Mouse (Mus musculus): ENCODE results near the gene Ncstn. TPM values are rescaled to one million over a fixed set of nuclear protein-coding genes. Genes with fewer than 3 reads are reported as not detected.

Ncstn gene
- polyA plus RNA-seq, 1 experiment from 2014 or later: 86.8 TPM

DNA sequence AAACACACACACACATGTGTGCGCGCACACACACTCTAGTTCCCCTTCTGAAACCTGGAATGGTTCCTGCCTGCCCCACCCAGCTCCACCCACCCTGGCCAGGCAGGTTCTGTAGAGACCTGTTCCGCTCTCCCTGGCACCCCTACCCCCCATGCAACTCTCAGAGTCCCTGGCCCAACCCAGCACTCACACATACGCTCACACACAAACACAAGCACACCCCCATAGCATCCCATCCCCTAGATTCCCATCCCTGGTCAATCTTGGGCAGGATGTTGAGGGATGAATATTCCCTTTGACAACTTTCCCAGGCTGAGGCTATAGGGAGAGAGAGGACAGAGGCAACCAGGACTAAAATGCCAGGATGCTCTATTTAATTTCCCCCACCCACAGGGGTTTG is 63.3 kb downstream of the Ncstn start:
- Histone ChIP-seq H3K27me3 (ENCODE audit: control insufficient read depth, insufficient read depth, low read length) (no peaks in the 10 kb centered on the region), H3K9me3 (ENCODE audit: control insufficient read depth, low read length) (no peaks in the 10 kb centered on the region), H3K4me2 (ENCODE audit: low read depth, severe bottlenecking) (no peak overlapping the region), H3K27ac (replicated peaks; ENCODE audit: low read depth, low read length) (no peak overlapping the region), H3K9ac (ENCODE audit: low read length) (no peak overlapping the region), H3K4me1 (ENCODE audit: control insufficient read depth, insufficient read depth, low read length) (peaks cover 26% of the 10 kb centered on the region), H3K36me3 (ENCODE audit: control insufficient read depth, insufficient read depth, low read length) (peaks cover 2% of the 10 kb centered on the region; the same call in 1 of the 2 replicates), H3K4me3 (ENCODE audit: low read depth, low read length) (no peak overlapping the region)
- DNase-seq (ENCODE audit: low spot score): no peak
- 86% methylated on average over 4 of the region's 4 CpGs for WGBS
- no peak for ATAC-seq (ENCODE audit: insufficient number of reproducible peaks, low FRiP score, low TSS enrichment, low read depth)

DNA sequence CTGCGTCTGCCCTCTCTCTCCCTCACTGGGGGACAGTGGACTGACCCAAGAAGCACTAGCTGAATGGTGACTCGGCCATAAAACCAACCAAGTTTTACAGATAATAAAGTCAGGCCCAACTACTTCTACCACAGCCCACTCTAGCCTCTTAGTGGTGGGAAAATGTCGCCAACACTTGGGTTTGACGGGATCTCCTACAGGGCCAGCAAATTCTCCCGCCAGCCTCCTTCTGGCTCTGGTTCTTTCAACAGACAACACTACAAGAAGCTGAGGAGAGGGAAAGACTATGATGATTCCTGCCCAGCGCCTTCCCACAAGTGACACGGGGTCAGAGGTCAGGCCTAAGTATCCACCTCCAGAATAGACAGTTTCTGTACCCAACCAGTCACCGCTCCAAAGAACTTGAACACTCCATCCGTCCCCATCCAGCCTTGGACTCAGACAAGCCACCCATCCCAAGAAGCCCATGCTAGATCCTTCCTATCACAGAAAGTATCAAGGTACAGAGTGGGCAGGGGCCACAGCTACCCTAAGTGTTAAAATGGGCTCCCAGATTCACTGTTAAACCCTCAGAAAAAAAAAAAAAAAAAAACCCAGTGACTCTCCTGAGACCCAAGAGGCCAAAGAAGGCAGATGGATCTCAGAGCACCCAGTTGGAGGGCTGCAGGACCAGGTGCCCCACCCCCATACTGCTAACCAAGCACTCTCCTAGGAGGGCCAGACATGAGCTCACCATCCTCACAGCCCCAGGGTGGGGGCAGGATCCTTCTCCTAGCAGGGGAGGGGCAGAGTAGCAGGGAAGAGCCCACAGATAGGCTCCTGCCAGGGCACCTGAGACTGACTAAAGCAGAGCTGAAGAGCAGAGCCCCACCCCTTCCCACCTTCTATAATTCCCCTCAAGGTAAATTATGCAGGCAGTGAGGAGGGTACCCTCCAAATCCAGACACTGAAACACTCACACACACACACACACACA is 64.0 kb downstream of the Ncstn start:
- no peak overlapping the region for H3K9ac ChIP-seq (ENCODE audit: low read length)
- no peak overlapping the region for H3K4me2 ChIP-seq (ENCODE audit: low read depth, severe bottlenecking)
- no peak for ATAC-seq (ENCODE audit: insufficient number of reproducible peaks, low FRiP score, low TSS enrichment, low read depth)
- no peak overlapping the region for H3K27ac ChIP-seq (replicated peaks; ENCODE audit: low read depth, low read length)
- 87% methylated on average over 9 of the region's 9 CpGs for WGBS
- H3K4me3 ChIP-seq (ENCODE audit: low read depth, low read length): no peak overlapping the region
- H3K9me3 ChIP-seq (ENCODE audit: control insufficient read depth, low read length): no peaks in the 10 kb centered on the region
- H3K4me1 ChIP-seq (ENCODE audit: control insufficient read depth, insufficient read depth, low read length): peaks cover 23% of the 10 kb centered on the region
- H3K36me3 ChIP-seq (ENCODE audit: control insufficient read depth, insufficient read depth, low read length): peaks cover 2% of the 10 kb centered on the region; the same call in 1 of the 2 replicates
- DNase-seq (ENCODE audit: low spot score): no peak
- H3K27me3 ChIP-seq (ENCODE audit: control insufficient read depth, insufficient read depth, low read length): no peaks in the 10 kb centered on the region

DNA sequence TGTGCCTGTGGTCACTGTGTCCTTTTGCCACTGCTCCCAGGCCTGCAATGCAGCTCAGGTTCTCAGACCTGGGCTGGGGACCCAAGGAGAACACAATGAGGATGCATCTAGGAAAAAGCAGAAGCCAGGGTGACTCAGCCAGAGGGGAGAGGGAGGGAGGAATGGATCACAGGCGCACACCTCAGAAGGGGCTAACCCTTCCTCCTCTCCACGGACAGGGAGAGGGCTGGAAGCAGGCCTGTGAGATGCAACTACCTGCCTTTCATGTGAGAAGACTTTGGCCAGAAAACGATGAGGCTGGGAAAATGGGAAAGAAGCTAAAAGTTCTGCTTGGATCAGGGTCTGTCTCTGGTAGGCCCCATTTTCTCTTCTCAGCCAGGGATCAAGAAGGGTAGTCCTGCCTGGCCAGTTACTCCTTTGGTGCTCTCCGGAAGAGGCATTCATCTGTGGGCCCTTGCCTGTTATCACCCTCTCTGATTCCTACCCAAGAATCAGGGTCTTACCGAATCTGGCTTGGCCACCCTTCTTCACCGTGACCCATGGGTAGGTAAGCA is 65.0 kb downstream of the Ncstn start:
- 80% methylated on average over 6 of the region's 6 CpGs for WGBS
- peaks cover 23% of the 10 kb centered on the region for H3K4me1 ChIP-seq (ENCODE audit: control insufficient read depth, insufficient read depth, low read length)
- peak; percentile 6; the same call in 1 of the 2 replicates for ATAC-seq (ENCODE audit: insufficient number of reproducible peaks, low FRiP score, low TSS enrichment, low read depth)
- H3K27me3 ChIP-seq (ENCODE audit: control insufficient read depth, insufficient read depth, low read length): no peaks in the 10 kb centered on the region
- H3K4me3 ChIP-seq (ENCODE audit: low read depth, low read length): no peak overlapping the region
- peaks cover 4% of the 10 kb centered on the region; the same call in 1 of the 2 replicates for H3K36me3 ChIP-seq (ENCODE audit: control insufficient read depth, insufficient read depth, low read length)
- no peak for DNase-seq (ENCODE audit: low spot score)
- H3K9me3 ChIP-seq (ENCODE audit: control insufficient read depth, low read length): no peaks in the 10 kb centered on the region
- 0 out of 2 replicates have a peak overlapping the region, but pooled peaks have one; percentile 30 for H3K9ac ChIP-seq (ENCODE audit: low read length)
- no peak overlapping the region; the same call in 1 of the 2 replicates for H3K27ac ChIP-seq (replicated peaks; ENCODE audit: low read depth, low read length)
- H3K4me2 ChIP-seq (ENCODE audit: low read depth, severe bottlenecking): no peak overlapping the region; the same call in 1 of the 2 replicates

DNA sequence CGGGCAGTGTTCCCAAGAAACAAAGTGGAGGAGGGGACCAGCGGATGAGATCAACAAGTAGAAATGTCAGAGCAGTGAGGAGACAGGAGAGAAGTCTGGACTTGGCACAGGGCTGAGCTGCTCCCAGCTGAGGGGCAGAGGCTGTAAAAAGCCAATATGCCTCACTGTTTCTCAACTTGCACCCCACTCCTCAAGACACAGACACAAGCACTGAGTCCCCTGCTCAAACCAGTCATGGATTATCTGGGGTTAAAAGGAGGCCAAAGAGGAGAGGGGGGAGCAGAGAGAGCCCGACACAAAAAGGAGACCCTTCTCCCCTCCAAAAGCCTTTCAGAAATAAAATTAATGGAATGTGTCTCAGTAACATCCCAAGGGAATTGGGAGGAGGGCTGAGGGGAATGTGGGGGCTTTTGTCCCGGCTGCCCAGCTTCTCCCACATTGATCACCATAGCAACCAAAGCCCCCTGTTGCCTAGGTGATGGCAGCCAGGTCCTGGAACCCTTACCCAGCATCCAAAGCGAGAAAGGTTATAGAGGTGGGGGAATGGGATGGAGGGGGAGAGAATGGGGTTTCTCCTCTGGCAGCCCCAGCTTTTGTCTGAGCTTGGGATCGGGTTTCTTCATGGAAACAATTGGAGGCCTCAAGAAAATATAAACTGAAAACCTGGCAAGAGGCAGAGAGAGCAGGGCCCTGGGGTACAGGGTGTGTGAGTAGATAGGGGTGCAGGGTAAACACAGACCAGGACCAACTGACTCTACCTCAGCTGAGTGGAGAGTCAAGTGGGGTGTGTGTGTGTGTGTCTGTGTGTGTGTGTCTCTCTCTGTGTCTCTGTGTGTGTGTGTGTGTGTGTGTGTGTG is 65.7 kb downstream of the Ncstn start:
- H3K9ac ChIP-seq (ENCODE audit: low read length): no peak overlapping the region
- peaks cover 7% of the 10 kb centered on the region; the same call in 1 of the 2 replicates for H3K36me3 ChIP-seq (ENCODE audit: control insufficient read depth, insufficient read depth, low read length)
- 46% methylated on average over 6 of the region's 6 CpGs for WGBS
- H3K4me3 ChIP-seq (ENCODE audit: low read depth, low read length): no peak overlapping the region
- ATAC-seq (ENCODE audit: insufficient number of reproducible peaks, low FRiP score, low TSS enrichment, low read depth): peak; percentile 70
- H3K27me3 ChIP-seq (ENCODE audit: control insufficient read depth, insufficient read depth, low read length): no peaks in the 10 kb centered on the region
- no peak overlapping the region; the same call in 1 of the 2 replicates for H3K27ac ChIP-seq (replicated peaks; ENCODE audit: low read depth, low read length)
- H3K4me1 ChIP-seq (ENCODE audit: control insufficient read depth, insufficient read depth, low read length): peaks cover 23% of the 10 kb centered on the region
- H3K4me2 ChIP-seq (ENCODE audit: low read depth, severe bottlenecking): peak overlapping the region; percentile 22; the same call in 1 of the 2 replicates
- H3K9me3 ChIP-seq (ENCODE audit: control insufficient read depth, low read length): no peaks in the 10 kb centered on the region
- peak; percentile 67 for DNase-seq (ENCODE audit: low spot score)

DNA sequence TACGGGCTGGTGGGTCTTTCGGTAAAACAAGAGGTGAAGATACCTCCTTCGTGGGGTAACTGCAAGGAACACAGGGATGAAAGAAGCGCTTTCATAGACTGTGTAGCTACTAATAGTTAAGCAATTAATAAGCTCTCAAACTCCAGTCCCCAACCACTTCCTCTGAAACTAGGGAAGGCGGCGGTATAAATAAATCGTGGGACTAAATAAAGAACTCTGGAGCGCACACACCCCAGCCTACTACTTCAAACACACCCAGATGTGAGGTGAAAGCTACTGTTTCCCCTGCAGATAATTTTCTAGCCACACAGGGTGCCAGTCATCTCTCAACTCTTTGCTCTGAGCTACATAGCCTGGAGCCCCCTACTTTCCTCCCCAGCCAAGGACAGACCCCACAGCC is 66.6 kb downstream of the Ncstn start:
- Histone ChIP-seq H3K36me3 (ENCODE audit: control insufficient read depth, insufficient read depth, low read length) (peaks cover 11% of the 10 kb centered on the region), H3K4me3 (ENCODE audit: low read depth, low read length) (no peak overlapping the region), H3K4me2 (ENCODE audit: low read depth, severe bottlenecking) (no peak overlapping the region), H3K9ac (ENCODE audit: low read length) (no peak overlapping the region), H3K27me3 (ENCODE audit: control insufficient read depth, insufficient read depth, low read length) (no peaks in the 10 kb centered on the region), H3K9me3 (ENCODE audit: control insufficient read depth, low read length) (no peaks in the 10 kb centered on the region), H3K27ac (replicated peaks; ENCODE audit: low read depth, low read length) (no peak overlapping the region; the same call in 1 of the 2 replicates), H3K4me1 (ENCODE audit: control insufficient read depth, insufficient read depth, low read length) (peaks cover 23% of the 10 kb centered on the region)
- no peak for ATAC-seq (ENCODE audit: insufficient number of reproducible peaks, low FRiP score, low TSS enrichment, low read depth)
- DNase-seq (ENCODE audit: low spot score): no peak
- WGBS: 90% methylated on average over 8 of the region's 8 CpGs

Other genes with a start within 250 kb of the Ncstn start
- gene Cd84, start 243.1 kb downstream of the Ncstn start, polyA plus RNA-seq (2014; fragmentation: Nextera tagmentation; extraction: Ambion mirVana): 0.32 and 0.54 TPM in 2 replicates
- gene Gm10521, start 187.1 kb downstream of the Ncstn start, polyA plus RNA-seq (2014; fragmentation: Nextera tagmentation; extraction: Ambion mirVana): not detected in 2 replicates
- not detected in 2 replicates for gene Slamf6, start 165.3 kb downstream of the Ncstn start, polyA plus RNA-seq (2014; fragmentation: Nextera tagmentation; extraction: Ambion mirVana)
- gene Vangl2, start 54.4 kb downstream of the Ncstn start, polyA plus RNA-seq (2014; fragmentation: Nextera tagmentation; extraction: Ambion mirVana): 23.3 and 26.3 TPM in 2 replicates
- gene Nhlh1, start 25.2 kb downstream of the Ncstn start, polyA plus RNA-seq (2014; fragmentation: Nextera tagmentation; extraction: Ambion mirVana): not detected in 2 replicates
- 173 and 197 TPM in 2 replicates for gene Copa, start 266 bp downstream of the Ncstn start, polyA plus RNA-seq (2014; fragmentation: Nextera tagmentation; extraction: Ambion mirVana)
- gene Pex19, start 44.0 kb upstream of the Ncstn start, polyA plus RNA-seq (2014; fragmentation: Nextera tagmentation; extraction: Ambion mirVana): 176 and 180 TPM in 2 replicates
- gene Dcaf8, start 65.3 kb upstream of the Ncstn start, polyA plus RNA-seq (2014; fragmentation: Nextera tagmentation; extraction: Ambion mirVana): 119 and 127 TPM in 2 replicates
- 81.9 and 82.3 TPM in 2 replicates for gene Pea15a, start 124.0 kb upstream of the Ncstn start, polyA plus RNA-seq (2014; fragmentation: Nextera tagmentation; extraction: Ambion mirVana)
- gene Casq1, start 137.1 kb upstream of the Ncstn start, polyA plus RNA-seq (2014; fragmentation: Nextera tagmentation; extraction: Ambion mirVana): 1.6 and 2.2 TPM in 2 replicates
- gene Atp1a4, start 175.6 kb upstream of the Ncstn start, polyA plus RNA-seq (2014; fragmentation: Nextera tagmentation; extraction: Ambion mirVana): not detected in 2 replicates
- gene Igsf8, start 178.8 kb upstream of the Ncstn start, polyA plus RNA-seq (2014; fragmentation: Nextera tagmentation; extraction: Ambion mirVana): 31.9 and 35.4 TPM in 2 replicates
- 1.4 and 1.5 TPM in 2 replicates for gene Atp1a2, start 215.3 kb upstream of the Ncstn start, polyA plus RNA-seq (2014; fragmentation: Nextera tagmentation; extraction: Ambion mirVana)
- gene Kcnj9, start 246.5 kb upstream of the Ncstn start, polyA plus RNA-seq (2014; fragmentation: Nextera tagmentation; extraction: Ambion mirVana): not detected in 2 replicates